In the genomic region with DNA sequence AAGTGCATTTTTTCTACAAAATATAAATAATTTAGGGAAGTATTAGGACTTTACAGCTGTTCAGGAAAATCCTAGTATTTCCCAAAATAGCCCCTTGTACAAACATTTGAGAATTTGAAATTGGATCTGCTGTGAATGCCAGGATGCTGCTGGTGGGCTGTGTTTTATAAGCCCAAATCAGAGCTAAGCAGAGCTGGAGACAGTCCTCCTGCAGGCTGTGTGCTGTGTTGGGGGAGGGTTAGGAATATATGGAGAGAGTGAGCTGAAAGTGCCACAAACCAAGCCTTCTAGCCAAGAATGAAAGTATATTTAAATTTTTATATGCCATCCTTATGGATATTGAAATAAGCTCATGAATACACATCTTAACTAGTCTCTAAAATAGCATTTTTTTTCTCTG, we compare ENCODE assay signal across 21 mouse cellular contexts. TPM values are rescaled to one million over a fixed set of nuclear protein-coding genes. Genes with fewer than 3 reads are reported as not detected.
DNase-seq lines count a peak whose midpoint lies in the region; ATAC-seq and TF ChIP-seq lines count a peak whose summit lies in the region.
"Had no signal": no experiment of that assay in that cellular context is flagged by ENCODE, and none has a peak within 500 bp of the region (broad histone marks: within the 10 kb centered on the region; RNA-seq: fewer than 3 reads in every experiment).

No protein-coding gene starts in this region.

- H3K36me3 ChIP-seq in heart, embryonic 13.5 days: peaks cover 23% of the 10 kb centered on the region
- no peaks in the 10 kb centered on the region; the same call in 1 of the 2 replicates for H3K36me3 ChIP-seq in heart, embryonic 11.5 days (ENCODE audit: control insufficient read depth, insufficient read depth, low read length)
- H3K36me3 ChIP-seq in stomach, embryonic 14.5 days (ENCODE audit: control insufficient read depth, insufficient read depth, low read length): no peaks in the 10 kb centered on the region; the same call in none of the 2 replicates
- H3K36me3 ChIP-seq in stomach, postnatal 0 days (ENCODE audit: control insufficient read depth, insufficient read depth, low read length): no peaks in the 10 kb centered on the region

- no peaks in the 10 kb centered on the region for H3K27me3 ChIP-seq in heart, embryonic 13.5 days (replicated peaks)
- H3K27me3 ChIP-seq in heart, embryonic 11.5 days (ENCODE audit: control insufficient read depth, insufficient read depth, low read length): no peaks in the 10 kb centered on the region
- H3K27me3 ChIP-seq in stomach, embryonic 14.5 days (ENCODE audit: control insufficient read depth, insufficient read depth, low read length): no peaks in the 10 kb centered on the region
- H3K27me3 ChIP-seq in stomach, postnatal 0 days (ENCODE audit: control insufficient read depth, insufficient read depth, low read length): no peaks in the 10 kb centered on the region

- H3K4me3 ChIP-seq in heart, embryonic 13.5 days: no peak overlapping the region
- H3K4me3 ChIP-seq in heart, embryonic 11.5 days (ENCODE audit: low read depth, low read length): no peak overlapping the region
- H3K4me3 ChIP-seq in stomach, embryonic 14.5 days (ENCODE audit: low read depth, low read length): no peak overlapping the region
- H3K4me3 ChIP-seq in stomach, postnatal 0 days (ENCODE audit: low read depth, low read length): no peak overlapping the region
- H3K4me3 ChIP-seq: heart, adult 2 months had no signal

- H3K4me1 ChIP-seq in heart, embryonic 13.5 days: peaks cover 36% of the 10 kb centered on the region
- peaks cover 11% of the 10 kb centered on the region for H3K4me1 ChIP-seq in heart, embryonic 11.5 days (ENCODE audit: control insufficient read depth, insufficient read depth, low read length)
- peaks cover 29% of the 10 kb centered on the region for H3K4me1 ChIP-seq in stomach, embryonic 14.5 days (ENCODE audit: control insufficient read depth, insufficient read depth, low read length)
- H3K4me1 ChIP-seq in stomach, postnatal 0 days (replicated peaks; ENCODE audit: control insufficient read depth, insufficient read depth): no peaks in the 10 kb centered on the region

- peak; percentile 34 for DNase-seq in embryo, embryonic 10.5 days (ENCODE audit: low spot score)
- DNase-seq in embryo, embryonic 10 days (ENCODE audit: low spot score): no peak
- no peak for DNase-seq in stomach, postnatal 0 days (ENCODE audit: low spot score)
- no peak for DNase-seq in layer of hippocampus, adult 18-20 months (ENCODE audit: low spot score in 2 of 2)
- DNase-seq in testis, postnatal 10 days (ENCODE audit: low spot score): no peak
- DNase-seq: adrenal gland, adult 8-10 months; cerebellum, adult 8-10 months; gastrocnemius, postnatal 25 days; heart, adult 2 months; kidney, adult 9 months; kidney, postnatal 25 days; left cerebral cortex, postnatal 4 days; lung, postnatal 36 days; right cerebral cortex, postnatal 25 days; thymus, postnatal 36 days had no signal

- peak overlapping the region; percentile 15; the same call in 1 of the 2 replicates for H3K27ac ChIP-seq in heart, embryonic 13.5 days (replicated peaks)
- H3K27ac ChIP-seq in heart, embryonic 11.5 days (ENCODE audit: low read depth, low read length): no peak overlapping the region
- peak overlapping the region; percentile 69; the same call in 1 of the 2 replicates for H3K27ac ChIP-seq in stomach, embryonic 14.5 days (ENCODE audit: low read length)
- no peak overlapping the region for H3K27ac ChIP-seq in stomach, postnatal 0 days (replicated peaks)
- H3K27ac ChIP-seq: heart, adult 2 months; hindbrain, postnatal 0 days; liver, embryonic 14.5 days had no signal

- no peak for TF ChIP-seq CTCF in stomach, postnatal 0 days (IDR thresholded peaks at IDR 0.05; ENCODE audit: low read depth)

- no peak for TF ChIP-seq EP300 in stomach, postnatal 0 days (optimal IDR thresholded peaks at IDR 0.05)

- H3K9ac ChIP-seq in heart, embryonic 13.5 days: no peak overlapping the region
- H3K9ac ChIP-seq in heart, embryonic 11.5 days (ENCODE audit: low read depth, low read length): no peak overlapping the region
- no peak overlapping the region for H3K9ac ChIP-seq in stomach, embryonic 14.5 days (replicated peaks; ENCODE audit: low read depth, low read length)
- H3K9ac ChIP-seq in stomach, postnatal 0 days (ENCODE audit: low read length): no peak overlapping the region
- H3K9ac ChIP-seq: liver, embryonic 14.5 days had no signal

- H3K4me2 ChIP-seq in heart, embryonic 13.5 days: no peak overlapping the region
- H3K4me2 ChIP-seq in heart, embryonic 11.5 days: no peak overlapping the region
- H3K4me2 ChIP-seq in stomach, embryonic 14.5 days (replicated peaks; ENCODE audit: low read depth, low read length): no peak overlapping the region
- H3K4me2 ChIP-seq in stomach, postnatal 0 days (replicated peaks; ENCODE audit: low read depth): no peak overlapping the region

- no peaks in the 10 kb centered on the region for H3K9me3 ChIP-seq in heart, embryonic 13.5 days
- H3K9me3 ChIP-seq in heart, embryonic 11.5 days (replicated peaks; ENCODE audit: control insufficient read depth, low read length): no peaks in the 10 kb centered on the region
- H3K9me3 ChIP-seq in stomach, embryonic 14.5 days (ENCODE audit: control insufficient read depth, low read depth, low read length): no peaks in the 10 kb centered on the region
- H3K9me3 ChIP-seq in stomach, postnatal 0 days (ENCODE audit: control insufficient read depth, low read length): no peaks in the 10 kb centered on the region

- ATAC-seq in heart, embryonic 13.5 days (ENCODE audit: extremely low read depth, insufficient number of reproducible peaks, low FRiP score, low TSS enrichment): no peak
- no peak for ATAC-seq in heart, embryonic 11.5 days (replicated peaks; ENCODE audit: insufficient number of reproducible peaks, low FRiP score, low TSS enrichment)
- no peak for ATAC-seq in stomach, embryonic 14.5 days (ENCODE audit: insufficient number of reproducible peaks, insufficient read depth, low FRiP score, low read depth)
- no peak for ATAC-seq in stomach, postnatal 0 days (ENCODE audit: low FRiP score, low TSS enrichment)
- ATAC-seq: hindbrain, postnatal 0 days; midbrain, embryonic 16.5 days had no signal

RNA-seq across cellular contexts. Expression of gene Gucy1b1, which starts 23.0 kb away (rescaled TPM):
- 57.1 and 59.5 TPM in 2 replicates for polyA plus RNA-seq in heart, embryonic 13.5 days (2015; fragmentation: Nextera tagmentation; extraction: Ambion mirVana)
- 44.0 and 60.9 TPM in 2 replicates for polyA plus RNA-seq in heart, embryonic 11.5 days (2014; fragmentation: Nextera tagmentation; extraction: Ambion mirVana)
- 64.6 and 69.3 TPM in 2 replicates for polyA plus RNA-seq in stomach, embryonic 14.5 days (2014; fragmentation: Nextera tagmentation; extraction: Ambion mirVana)
- polyA plus RNA-seq in stomach, postnatal 0 days (2015; fragmentation: Nextera tagmentation; extraction: Ambion mirVana): 18.7 and 20.0 TPM in 2 replicates
- 100 to 1,000 TPM; 106 to 112 TPM for total RNA-seq in layer of hippocampus, adult 18-20 months (2021)

Comparison
In these comparisons a context has a peak if more than half of its experiments do, and no peak if none do; other contexts are left out.
1. H3K27ac ChIP-seq: peak in heart, embryonic 13.5 days (single experiment) and stomach, embryonic 14.5 days (single experiment); none in heart, embryonic 11.5 days (single experiment) and stomach, postnatal 0 days (single experiment).